In genomic region chr5:147893766-147894454, GRCm38 (mm10) we compare ENCODE assay signal across 7 mouse cellular contexts. TPM values are rescaled to one million over a fixed set of nuclear protein-coding genes. Genes with fewer than 3 reads are reported as not detected.
DNase-seq lines count a peak whose midpoint lies in the region; ATAC-seq and TF ChIP-seq lines count a peak whose summit lies in the region.

No protein-coding gene starts in this region.

- H3K36me3 ChIP-seq in C2C12 (ENCODE audit: control insufficient read depth, insufficient read depth) (no peaks in the 10 kb centered on the region), ES-Bruce4 (ENCODE audit: control insufficient read depth, insufficient read depth, low read length, poor library complexity, severe bottlenecking) (no peaks in the 10 kb centered on the region), myocyte (ENCODE audit: control insufficient read depth, insufficient read depth) (no peaks in the 10 kb centered on the region)
- no peaks in the 10 kb centered on the region for H3K36me3 ChIP-seq in hindbrain, embryonic 11.5 days (ENCODE audit: control insufficient read depth, insufficient read depth, low read length)
- H3K36me3 ChIP-seq in liver, embryonic 11.5 days (ENCODE audit: control insufficient read depth, insufficient read depth, low read length), result peaks cover 3% of the 10 kb centered on the region; the same call in 1 of the 2 replicates

- TF ChIP-seq POLR2A in ES-Bruce4 (IDR thresholded peaks at IDR 0.05; ENCODE audit: insufficient read depth, low read length) (no peak), myocyte (IDR thresholded peaks at IDR 0.05; ENCODE audit: insufficient read length, low read depth) (no peak)

- H3K4me3 ChIP-seq in C2C12 (ENCODE audit: insufficient read depth, poor library complexity, severe bottlenecking), result peak overlapping the region; percentile 34
- peak overlapping the region; percentile 78 for H3K4me3 ChIP-seq in ES-Bruce4 (ENCODE audit: low read depth, low read length)
- H3K4me3 ChIP-seq in hindbrain, embryonic 11.5 days (ENCODE audit: low read depth, low read length), result peak overlapping the region; percentile 55
- peak overlapping the region; percentile 70 for H3K4me3 ChIP-seq in liver, embryonic 11.5 days (ENCODE audit: low read depth, low read length)
- peak overlapping the region; percentile 37 for H3K4me3 ChIP-seq in myocyte

- no peaks in the 10 kb centered on the region for H3K27me3 ChIP-seq in C2C12 (ENCODE audit: control insufficient read depth, insufficient read depth, insufficient read length)
- no peaks in the 10 kb centered on the region for H3K27me3 ChIP-seq in ES-Bruce4 (ENCODE audit: control insufficient read depth, insufficient read depth, low read length, poor library complexity, severe bottlenecking)
- no peaks in the 10 kb centered on the region for H3K27me3 ChIP-seq in hindbrain, embryonic 11.5 days (ENCODE audit: control insufficient read depth, insufficient read depth, low read length)
- 0 out of 2 replicates have a peak, but pooled peaks cover 4% of the 10 kb centered on the region for H3K27me3 ChIP-seq in liver, embryonic 11.5 days (replicated peaks; ENCODE audit: control insufficient read depth, insufficient read depth, low read length)
- no peaks in the 10 kb centered on the region for H3K27me3 ChIP-seq in myocyte (ENCODE audit: control insufficient read depth, insufficient read depth, insufficient read length)

- H3K79me2 ChIP-seq in C2C12 (ENCODE audit: control insufficient read depth, insufficient read depth) (no peaks in the 10 kb centered on the region), myocyte (ENCODE audit: control insufficient read depth, insufficient read depth) (no peaks in the 10 kb centered on the region)

- H3ac ChIP-seq in C2C12 (ENCODE audit: control insufficient read depth, insufficient read length, low read depth), result peak overlapping the region; percentile 61
- no peak overlapping the region for H3ac ChIP-seq in myocyte (ENCODE audit: control insufficient read depth, insufficient read length)

- no peak for TF ChIP-seq CTCF in C2C12 (IDR thresholded peaks at IDR 0.05; ENCODE audit: control insufficient read depth, insufficient read depth, insufficient read length)
- no peak for TF ChIP-seq CTCF in ES-Bruce4 (IDR thresholded peaks at IDR 0.05; ENCODE audit: low read depth, low read length)

- no peak for TF ChIP-seq EP300 in ES-Bruce4 (IDR thresholded peaks at IDR 0.05; ENCODE audit: insufficient read depth, low read depth, low read length)

- ATAC-seq in hindbrain, embryonic 11.5 days (ENCODE audit: low FRiP score), result peak; percentile 41; the same call in 1 of the 2 replicates
- peak; percentile 11; the same call in 1 of the 2 replicates for ATAC-seq in liver, embryonic 11.5 days (replicated peaks; ENCODE audit: low FRiP score)
- ATAC-seq in monocyte, adult 5-6 weeks (replicated peaks; ENCODE audit: insufficient number of reproducible peaks, low FRiP score, low TSS enrichment, poor library complexity, severe bottlenecking), result no peak

- peak overlapping the region; percentile 65 for H3K4me2 ChIP-seq in hindbrain, embryonic 11.5 days (replicated peaks; ENCODE audit: low read depth, low read length)
- H3K4me2 ChIP-seq in liver, embryonic 11.5 days, result peak overlapping the region; percentile 85
- peak overlapping the region; percentile 77 for H3K4me2 ChIP-seq in myocyte (ENCODE audit: low read depth)

- H3K9me3 ChIP-seq in ES-Bruce4 (replicated peaks; ENCODE audit: control insufficient read depth, insufficient read depth, low read length, poor library complexity, severe bottlenecking), result no peaks in the 10 kb centered on the region
- H3K9me3 ChIP-seq in hindbrain, embryonic 11.5 days (ENCODE audit: control insufficient read depth, low read length), result no peaks in the 10 kb centered on the region
- no peaks in the 10 kb centered on the region for H3K9me3 ChIP-seq in liver, embryonic 11.5 days (ENCODE audit: control insufficient read depth, low read length)

- H3K4me1 ChIP-seq in ES-Bruce4 (ENCODE audit: control insufficient read depth, insufficient read depth, low read length), result peaks cover 7% of the 10 kb centered on the region
- no peaks in the 10 kb centered on the region; the same call in 1 of the 2 replicates for H3K4me1 ChIP-seq in hindbrain, embryonic 11.5 days (replicated peaks; ENCODE audit: control insufficient read depth, insufficient read depth, low read length)
- peaks cover 33% of the 10 kb centered on the region for H3K4me1 ChIP-seq in liver, embryonic 11.5 days (replicated peaks; ENCODE audit: control insufficient read depth, insufficient read depth, low read length)

- no peaks in the 10 kb centered on the region for H3K79me3 ChIP-seq in C2C12 (ENCODE audit: low read depth)

- DNase-seq in embryo, embryonic 11 days, result peak; percentile 55
- DNase-seq in hindbrain, embryonic 11.5 days (ENCODE audit: low spot score), result peak; percentile 37
- no peak for DNase-seq in liver, embryonic 11.5 days (ENCODE audit: low spot score)

- WGBS in hindbrain, embryonic 11.5 days, result 2% methylated on average over 25 of the region's 25 CpGs
- 2% methylated on average over 25 of the region's 25 CpGs for WGBS in liver, embryonic 11.5 days

- no peak overlapping the region for H3K27ac ChIP-seq in ES-Bruce4 (ENCODE audit: insufficient read depth, low read length)
- no peak overlapping the region for H3K27ac ChIP-seq in hindbrain, embryonic 11.5 days (ENCODE audit: low read depth, low read length)
- peak overlapping the region; percentile 81 for H3K27ac ChIP-seq in liver, embryonic 11.5 days (ENCODE audit: low read depth, low read length)

- peak overlapping the region; percentile 11 for H3K9ac ChIP-seq in ES-Bruce4 (ENCODE audit: low read depth, poor library complexity, severe bottlenecking)
- H3K9ac ChIP-seq in hindbrain, embryonic 11.5 days (ENCODE audit: low read depth, low read length), result peak overlapping the region; percentile 52
- peak overlapping the region; percentile 73 for H3K9ac ChIP-seq in liver, embryonic 11.5 days (ENCODE audit: low read depth, low read length)

TF ChIP-seq in C2C12, 6 proteins besides CTCF, POLR2A, EP300 and RAD21:
- no peak for TF ChIP-seq MAX (IDR thresholded peaks at IDR 0.05)
- TF ChIP-seq CEBPB (IDR thresholded peaks at IDR 0.05; ENCODE audit: low read depth), result no peak
- TF ChIP-seq USF1 (IDR thresholded peaks at IDR 0.05; ENCODE audit: low read depth), result no peak
- no peak for TF ChIP-seq FOSL1 (IDR thresholded peaks at IDR 0.05; ENCODE audit: insufficient read depth, low read length, poor library complexity, severe bottlenecking)
- no peak for TF ChIP-seq MYOG (IDR thresholded peaks at IDR 0.05; ENCODE audit: control insufficient read depth, extremely low read depth, insufficient read length)
- TF ChIP-seq MYOD1 (IDR thresholded peaks at IDR 0.05; ENCODE audit: control insufficient read depth, insufficient read length, low read depth), result no peak

TF ChIP-seq in myocyte, 11 proteins besides CTCF, POLR2A, EP300 and RAD21:
- TF ChIP-seq TCF3 (IDR thresholded peaks at IDR 0.05; ENCODE audit: insufficient read length, low read depth) (no peak), CEBPB (IDR thresholded peaks at IDR 0.05; ENCODE audit: insufficient read depth, poor library complexity, severe bottlenecking) (no peak), USF1 (IDR thresholded peaks at IDR 0.05; ENCODE audit: low read depth) (no peak), SRF (IDR thresholded peaks at IDR 0.05; ENCODE audit: control insufficient read depth, insufficient read length, low read depth) (no peak), MYOD1 (IDR thresholded peaks at IDR 0.05; ENCODE audit: control insufficient read depth in 1 of 3, insufficient read length in 2 of 3, low read depth in 2 of 3) (no peak), E2F4 (IDR thresholded peaks at IDR 0.05; ENCODE audit: insufficient read depth) (no peak), REST (IDR thresholded peaks at IDR 0.05; ENCODE audit: insufficient read depth, insufficient read length) (no peak), MYOG (IDR thresholded peaks at IDR 0.05; ENCODE audit: control insufficient read depth in 1 of 3, insufficient read depth in 1 of 3, insufficient read length in 2 of 3, low read depth in 2 of 3) (no peak), POLR2AphosphoS2 (IDR thresholded peaks at IDR 0.05; ENCODE audit: insufficient read length, low read depth) (no peak), MAX (IDR thresholded peaks at IDR 0.05; ENCODE audit: low read depth) (no peak), TCF12 (IDR thresholded peaks at IDR 0.05; ENCODE audit: insufficient read depth, poor library complexity, severe bottlenecking) (no peak)

RNA-seq across cellular contexts. Expression of gene Slc46a3, which starts 0.7 kb away (rescaled TPM):
- 0.23 TPM for polyA plus RNA-seq in C2C12 (2012; fragmentation: generic; extraction: Trizol)
- 2.5 and 3.9 TPM in 2 replicates for polyA plus RNA-seq in ES-Bruce4 (2011; ENCODE audit: insufficient read depth, insufficient read length, low read depth, missing spikeins)
- polyA plus RNA-seq in hindbrain, embryonic 11.5 days (2014; fragmentation: Nextera tagmentation; extraction: Ambion mirVana), result 3.9 and 4.1 TPM in 2 replicates
- 13.9 and 14.1 TPM in 2 replicates for polyA plus RNA-seq in liver, embryonic 11.5 days (2014; fragmentation: Nextera tagmentation; extraction: Ambion mirVana)
- polyA plus RNA-seq in myocyte (2012; fragmentation: generic; extraction: Trizol), result 2.4 TPM
- 62.3 to 109 TPM (median 79.3 TPM) in 3 replicates for total RNA-seq in monocyte, adult 5-6 weeks (2017)

RNA-seq across cellular contexts. Expression of gene Pomp, which starts 33.6 kb away (rescaled TPM):
- 292 TPM for polyA plus RNA-seq in C2C12 (2012; fragmentation: generic; extraction: Trizol)
- 249 and 270 TPM in 2 replicates for polyA plus RNA-seq in ES-Bruce4 (2011; ENCODE audit: insufficient read depth, insufficient read length, low read depth, missing spikeins)
- polyA plus RNA-seq in hindbrain, embryonic 11.5 days (2014; fragmentation: Nextera tagmentation; extraction: Ambion mirVana), result 542 and 546 TPM in 2 replicates
- 430 and 458 TPM in 2 replicates for polyA plus RNA-seq in liver, embryonic 11.5 days (2014; fragmentation: Nextera tagmentation; extraction: Ambion mirVana)
- polyA plus RNA-seq in myocyte (2012; fragmentation: generic; extraction: Trizol), result 220 TPM
- 117 to 137 TPM (median 124 TPM) in 3 replicates for total RNA-seq in monocyte, adult 5-6 weeks (2017)

Comparison
In these comparisons a context has a peak if more than half of its experiments do, and no peak if none do; other contexts are left out.
1. H3K9ac ChIP-seq: peak in every context shown above with its lines; median percentile 73 in liver, embryonic 11.5 days; 52 in hindbrain, embryonic 11.5 days; 11 in ES-Bruce4.